Mouse (Mus musculus) T-helper 17 cell (primary cell): ENCODE data around the gene Gsta2.
"Not testable (repeated sequence)": the region's sequence is repeated elsewhere in the genome, so short reads cannot be mapped to it uniquely, and the experiment has no call there.

Experiments used
- in situ Hi-C, 2 experiments: fragments of 300-600 bp; cut with MboI, MseI; formaldehyde crosslinking; loops; 1 replicate in 1 of 2; 2 replicates in 1 of 2; pipeline ENCODE4 v1.15.1; 2025; ENCODE audit warnings: high pct_unique_total_duplicates in 2 of 2

Gsta2 gene

DNA sequence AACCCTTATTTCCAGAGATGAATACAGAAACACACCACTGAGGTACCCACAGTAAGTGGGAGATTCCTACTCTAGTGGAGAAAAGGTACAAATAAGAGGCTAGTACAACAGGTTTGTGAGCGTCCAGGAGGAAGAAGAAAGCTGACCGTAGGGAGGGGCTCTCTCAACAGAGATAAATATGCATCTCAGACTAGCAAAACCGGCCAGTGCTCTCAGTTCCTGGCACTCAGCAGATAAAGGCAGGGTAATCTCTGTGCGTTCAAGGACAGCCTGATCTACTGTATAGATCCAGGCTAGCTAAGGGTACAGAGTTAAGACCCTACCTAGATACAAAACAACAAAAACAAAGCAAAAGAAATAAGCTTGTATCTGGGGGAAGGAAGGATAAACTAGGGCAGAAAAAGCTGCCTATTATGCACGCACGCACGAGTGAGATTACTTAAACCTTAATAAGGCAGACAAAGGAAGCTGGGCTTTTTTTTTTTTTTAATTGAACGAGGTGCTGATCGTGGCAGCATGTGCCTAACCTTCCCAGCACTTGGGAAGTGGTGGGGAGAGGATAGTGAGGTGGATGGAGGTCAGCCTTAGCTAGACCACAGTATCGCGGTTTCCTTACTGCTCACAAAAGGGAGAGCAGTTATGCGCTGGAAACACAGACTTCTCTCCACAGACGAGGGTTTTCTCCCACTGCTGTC is 10.4 kb upstream of the Gsta2 start:
- in situ Hi-C loops: no loop called here

GRCm38 (mm10) chr9:78364701-78365100 is 9.1 kb upstream of the Gsta2 start:
- in situ Hi-C loops: loop anchor here in 1 of 2 experiments (5.0 kb wide), 1 partner anchor 117 kb away; no protein-coding TSS in a partner anchor

DNA sequence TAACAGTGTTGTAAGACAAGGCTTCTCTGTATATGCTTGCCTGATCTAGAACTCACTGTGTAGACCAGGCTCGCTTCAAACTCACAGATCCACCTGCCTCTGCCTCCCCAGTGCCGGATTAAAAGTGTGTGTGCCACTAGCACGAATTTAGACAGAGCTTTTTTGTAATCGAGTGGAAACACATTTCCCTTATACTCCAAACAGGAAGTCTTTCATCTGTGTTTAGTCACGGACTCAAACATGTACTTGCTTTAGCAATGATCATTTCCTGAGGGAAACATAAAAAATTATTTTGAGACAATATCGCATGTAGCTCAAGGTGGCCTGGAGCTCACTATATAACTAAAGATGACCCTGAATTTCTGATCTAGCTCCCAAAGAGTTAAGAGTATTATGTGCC is 7.8 kb upstream of the Gsta2 start:
- in situ Hi-C loops: loop anchor here in 1 of 2 experiments (5.0 kb wide), 1 partner anchor 116 kb away; no protein-coding TSS in a partner anchor

DNA sequence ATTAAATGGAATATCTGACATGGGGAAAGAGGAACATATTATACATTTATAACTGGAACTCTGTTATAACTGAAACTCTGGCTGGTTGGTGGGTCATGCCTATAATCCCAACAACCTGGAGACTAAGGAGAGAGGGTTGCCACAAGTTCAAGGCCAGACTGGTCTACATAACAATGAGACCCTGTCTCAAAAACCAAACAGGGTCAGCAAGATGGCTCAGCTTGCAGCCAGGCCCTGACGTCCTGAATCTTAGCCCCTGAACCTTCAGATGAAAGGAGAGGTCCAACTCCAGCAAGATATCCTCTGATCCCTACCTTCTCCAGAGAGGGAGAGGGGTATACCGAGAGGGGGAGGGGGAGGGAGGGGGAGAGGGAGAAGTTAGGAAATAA is 4.9 kb upstream of the Gsta2 start:
- in situ Hi-C loops: loop anchor here in 1 of 2 experiments (5.0 kb wide), 1 partner anchor 113 kb away; no protein-coding TSS in a partner anchor

DNA sequence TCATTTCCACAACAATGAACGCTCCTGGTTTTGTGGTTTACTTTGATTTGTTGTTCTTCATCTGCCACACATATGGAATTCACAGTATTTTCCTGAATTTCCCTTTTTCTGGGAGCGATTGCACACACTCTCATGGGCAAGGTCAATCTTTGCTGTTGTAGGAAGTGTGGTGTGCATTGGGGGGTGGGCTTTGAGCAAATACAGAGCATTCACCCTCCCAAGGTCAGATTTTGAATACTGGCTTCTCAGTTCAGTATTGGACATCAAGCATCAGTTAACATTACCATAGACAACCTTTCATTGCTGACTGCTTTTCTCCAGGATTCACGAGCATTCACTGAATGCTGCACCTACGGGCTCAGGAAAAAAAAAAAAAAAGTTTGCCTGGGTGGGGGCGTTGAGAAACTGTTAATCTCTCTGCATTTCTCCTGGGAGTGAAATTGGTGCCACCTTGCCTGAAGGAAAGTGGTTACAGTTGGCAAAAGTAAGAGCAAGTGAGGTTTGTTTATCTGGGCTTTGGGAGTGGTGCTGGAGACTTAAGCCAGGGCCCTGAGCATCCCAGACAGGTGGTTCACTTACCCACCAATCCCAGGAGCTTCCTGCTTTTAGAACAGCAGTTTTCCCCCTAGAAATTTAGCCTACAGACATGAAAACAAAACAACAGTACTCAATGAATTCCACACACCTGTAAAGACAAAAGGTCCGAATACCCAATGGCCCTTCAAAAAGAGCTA is 4.3 kb upstream of the Gsta2 start:
- in situ Hi-C loops: loop anchor here (5.0 to 10.0 kb wide), 2 partner anchors 113 to 185 kb away; no protein-coding TSS in a partner anchor

GRCm38 (mm10) chr9:78358053-78358452 is 2.5 kb upstream of the Gsta2 start:
- in situ Hi-C loops: loop anchor here in 1 of 2 experiments (10.0 kb wide), 1 partner anchor 187 kb away; no protein-coding TSS in a partner anchor

DNA sequence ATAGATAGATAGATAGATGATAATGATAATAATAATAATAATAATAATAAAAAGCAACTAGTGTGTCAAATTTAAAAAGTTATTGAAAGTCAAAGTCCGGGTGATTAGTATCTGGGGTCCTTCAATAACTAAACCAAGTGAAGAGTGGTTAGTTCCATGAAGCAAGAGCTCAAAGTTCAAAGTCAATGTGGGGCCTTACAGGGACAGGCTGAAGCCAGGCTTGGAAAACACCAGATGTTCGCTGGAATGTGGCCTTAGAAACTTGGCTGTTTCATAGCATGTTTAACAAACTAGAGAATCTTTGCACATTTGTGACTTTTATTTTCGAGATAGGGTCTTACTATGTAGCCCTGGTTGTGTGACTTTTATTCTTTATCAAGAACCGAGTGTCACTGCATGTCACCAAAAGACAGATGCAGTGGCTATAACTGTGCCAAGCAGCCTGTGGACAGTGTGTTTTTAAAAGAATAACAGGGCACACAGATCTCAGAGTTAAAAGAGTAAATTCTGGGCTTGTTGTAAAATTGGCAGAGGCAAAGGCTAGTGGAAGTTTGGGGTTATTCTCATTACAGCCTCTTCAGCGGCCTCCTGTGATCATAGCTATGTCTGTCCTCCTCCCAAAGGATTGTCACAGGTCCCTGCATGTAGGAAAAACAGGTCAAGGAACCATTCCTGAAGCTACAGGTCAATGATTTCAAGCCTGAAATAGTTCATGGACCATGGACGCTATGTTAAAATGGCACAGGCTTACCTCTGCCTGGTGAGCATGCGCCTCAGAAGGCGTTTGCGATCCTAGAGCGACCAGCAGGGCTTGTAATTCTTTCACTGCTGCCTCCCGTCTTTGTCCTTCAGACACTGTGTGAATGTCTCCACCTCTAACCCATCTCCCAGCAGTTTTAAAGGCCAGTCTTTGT is 666 bp downstream of the Gsta2 start:
- in situ Hi-C loops: loop anchor here in 1 of 2 experiments (10.0 kb wide), 1 partner anchor 190 kb away; no protein-coding TSS in a partner anchor

DNA sequence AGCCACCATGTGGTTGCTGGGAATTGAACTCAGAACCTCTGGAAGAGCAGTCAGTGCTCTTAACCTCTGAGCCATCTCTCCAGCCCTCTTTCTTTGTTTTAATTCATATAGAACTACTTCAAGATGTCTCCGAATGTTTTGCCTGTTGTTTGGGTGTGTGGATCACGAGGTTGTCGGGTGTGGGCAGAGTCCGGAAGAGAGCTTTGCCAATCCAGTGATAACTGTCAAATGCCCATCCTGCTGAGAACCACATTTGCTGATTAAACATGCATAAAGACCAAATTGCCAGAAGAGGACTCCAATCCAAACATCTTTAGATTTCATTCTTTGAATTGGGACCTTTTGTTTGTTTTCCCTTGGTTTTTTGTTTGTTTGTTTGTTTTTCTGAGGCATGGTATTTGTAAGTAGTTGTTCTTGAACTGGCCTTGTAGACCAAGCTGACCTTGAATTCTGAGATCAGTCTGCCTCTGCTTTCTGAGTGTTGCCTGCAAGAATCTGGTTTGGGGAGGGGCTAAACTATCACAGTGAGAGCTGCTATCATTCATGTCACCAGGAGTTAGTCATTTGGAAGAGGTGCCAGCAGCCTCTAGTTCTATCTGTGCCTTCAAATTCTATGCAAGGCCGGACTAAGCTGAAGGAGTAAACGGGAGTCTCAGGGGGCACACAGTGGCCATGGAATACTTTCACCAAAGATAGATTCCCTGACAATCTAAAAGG is 3.9 kb downstream of the Gsta2 start:
- in situ Hi-C loops: loop anchor here in 1 of 2 experiments (10.0 kb wide), 1 partner anchor 193 kb away; no protein-coding TSS in a partner anchor

DNA sequence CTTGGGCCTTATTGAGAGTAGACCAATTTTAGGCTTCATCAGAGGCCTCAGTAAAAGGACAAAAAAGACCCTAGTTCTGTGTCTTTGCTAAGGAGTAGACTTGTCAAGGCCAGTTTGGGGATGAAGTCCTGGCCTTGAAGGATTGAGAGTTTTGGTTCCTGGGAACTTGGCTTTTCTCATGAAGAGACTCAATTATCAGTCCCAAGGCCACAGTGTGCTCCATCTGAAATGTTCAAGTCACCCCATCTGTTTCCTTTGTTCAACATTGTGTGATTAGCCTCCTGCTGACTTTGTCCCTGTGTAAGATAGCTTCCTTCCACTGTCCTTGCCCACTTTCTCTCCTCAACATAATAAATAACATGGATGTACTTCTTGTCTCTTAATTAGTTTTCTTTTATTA is 5.6 kb downstream of the Gsta2 start:
- in situ Hi-C loops: loop anchor here in 1 of 2 experiments (10.0 kb wide), 1 partner anchor 195 kb away; no protein-coding TSS in a partner anchor

- in situ Hi-C loops: loop anchor here in 1 of 2 experiments (5.0 kb wide), 1 partner anchor 57 kb away; no protein-coding TSS in a partner anchor
Measured at GRCm38 (mm10) chr9:78349141-78349540, 6.4 kb downstream of the Gsta2 start.

- in situ Hi-C loops: loop anchor here in 1 of 2 experiments (5.0 kb wide), 1 partner anchor 56 kb away; no protein-coding TSS in a partner anchor
Measured at GRCm38 (mm10) chr9:78348206-78349004, 7.2 kb downstream of the Gsta2 start.

- in situ Hi-C loops: loop anchor here in 1 of 2 experiments (5.0 kb wide), 1 partner anchor 55 kb away; no protein-coding TSS in a partner anchor
Measured at GRCm38 (mm10) chr9:78347004-78347403, 8.6 kb downstream of the Gsta2 start.

- in situ Hi-C loops: loop anchor here in 1 of 2 experiments (5.0 kb wide), 1 partner anchor 53 kb away; no protein-coding TSS in a partner anchor
Measured at GRCm38 (mm10) chr9:78345235-78345634, 10.4 kb downstream of the Gsta2 start.

GRCm38 (mm10) chr9:78343055-78343454 is 12.5 kb downstream of the Gsta2 start:
- in situ Hi-C loops: not testable (repeated sequence)

GRCm38 (mm10) chr9:78342494-78342893 is 13.1 kb downstream of the Gsta2 start:
- in situ Hi-C loops: not testable (repeated sequence)

- in situ Hi-C loops: not testable (repeated sequence)
Measured at GRCm38 (mm10) chr9:78340324-78340723, 15.3 kb downstream of the Gsta2 start.

- in situ Hi-C loops: loop anchor here (5.0 to 10.0 kb wide), 2 partner anchors 40 to 218 kb away; no protein-coding TSS in a partner anchor
Measured at GRCm38 (mm10) chr9:78337050-78337449, 18.5 kb downstream of the Gsta2 start.

GRCm38 (mm10) chr9:78327289-78327688 is 28.3 kb downstream of the Gsta2 start, which contains the start of gene Omt2b:
Gene Omt2b (plus strand): TSS chr9:78327589.
- in situ Hi-C loops: not testable (repeated sequence)

GRCm38 (mm10) chr9:78319499-78319898 is 36.1 kb downstream of the Gsta2 start:
- in situ Hi-C loops: no loop called here
